Mouse (Mus musculus) spleen, adult 2 months (tissue): ENCODE measurements around the gene Pknox2. TPM values are rescaled to one million over a fixed set of nuclear protein-coding genes. Genes with fewer than 3 reads are reported as not detected.

Source experiments
- DNase-seq, 2 experiments: peaks; one replicate each; pipeline versions ENCODE4 v3.0.0 to v3.0.0-alpha.2; 2012 to 2021; ENCODE audit warnings: low spot score in 2 of 2, low read depth in 1 of 2
- H3K27ac ChIP-seq: fragments of 200-500 bp; 2 replicates; pipeline ENCODE4 v1.5.1; 2012; ENCODE audit warnings: low read length, inconsistent platforms; ENCODE audit not compliant: insufficient read depth
- H3K27me3 ChIP-seq: fragments of 200-500 bp; 2 replicates; pipeline ENCODE4 v1.6.1; 2012; ENCODE audit warnings: mild to moderate bottlenecking, moderate library complexity, low read length, inconsistent platforms; ENCODE audit not compliant: control insufficient read depth, insufficient read depth
- H3K36me3 ChIP-seq: fragments of 200-500 bp; 2 replicates; pipeline ENCODE4 v1.6.1; 2012; ENCODE audit warnings: mild to moderate bottlenecking, low read length, inconsistent platforms; ENCODE audit not compliant: control insufficient read depth, insufficient read depth
- H3K4me1 ChIP-seq: fragments of 200-500 bp; 2 replicates; pipeline ENCODE4 v1.6.1; 2011; ENCODE audit warnings: inconsistent platforms; ENCODE audit not compliant: control insufficient read depth, insufficient read depth, insufficient read length
- H3K4me3 ChIP-seq: fragments of 200-500 bp; 2 replicates; pipeline ENCODE4 v1.5.1; 2011; ENCODE audit warnings: mild to moderate bottlenecking, inconsistent platforms; ENCODE audit not compliant: insufficient read depth, insufficient read length; ENCODE audit errors: extremely low read depth
- CTCF ChIP-seq: fragments of 200-500 bp; IDR thresholded peaks from 2 replicates; pipeline ENCODE4 v1.5.1; 2011; ENCODE audit warnings: mild to moderate bottlenecking, inconsistent platforms; ENCODE audit not compliant: insufficient read depth, insufficient read length, insufficient replicate concordance; ENCODE audit errors: extremely low read depth
- POLR2A ChIP-seq: fragments of 200-500 bp; IDR thresholded peaks from 2 replicates; pipeline ENCODE4 v1.6.1; 2011; ENCODE audit warnings: low read depth, low read length, inconsistent platforms
- WGBS: fragments of 180-500 bp; shearing (Covaris S2); methylation state at CpG from one replicate; pipeline ENCODE4 v1.1.7; 2018; 5-methylcytosine and 5-hydroxymethylcytosine counted together
- polyA plus RNA-seq: library from polyadenylated mRNA; depleted of rRNA; stranded (reverse); fragments of >200 nt; gene quantifications from 2 replicates; pipeline ENCODE4 v1.2.3, GENCODE M21; 2012

Pknox2 gene
- polyA plus RNA-seq, 1 experiment = 2.9 TPM

DNA sequence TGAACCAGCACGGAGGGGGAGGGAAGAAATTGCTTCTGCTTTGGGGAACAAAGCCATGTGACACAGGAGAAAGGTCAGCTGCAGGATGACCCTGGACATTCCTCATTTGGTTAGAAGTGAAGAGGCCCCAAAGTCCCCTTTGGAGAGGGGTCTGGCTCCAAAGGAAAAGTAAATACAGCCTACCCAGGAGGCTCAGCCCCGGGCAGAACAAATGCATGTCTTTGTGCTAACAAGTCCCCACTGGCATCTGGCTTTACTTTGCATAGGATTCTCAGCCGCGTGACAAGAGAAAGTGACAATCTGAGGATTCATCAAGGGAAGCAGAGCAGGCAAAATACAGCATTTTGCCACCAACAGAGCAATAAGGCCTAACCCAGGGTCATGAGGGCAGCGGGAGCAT lies 54.1 kb downstream of the Pknox2 start:
- Histone ChIP-seq H3K4me3 (no peak overlapping the region), H3K36me3 (no peaks in the 10 kb centered on the region), H3K27ac (peak overlapping the region; percentile 32; the same call in 1 of the 2 replicates), H3K27me3 (no peaks in the 10 kb centered on the region), H3K4me1 (no peaks in the 10 kb centered on the region)
- DNase-seq = no peak
- 49% methylated on average over 5 of the region's 5 CpGs for WGBS
- TF ChIP-seq CTCF (no peak), POLR2A (no peak)

DNA sequence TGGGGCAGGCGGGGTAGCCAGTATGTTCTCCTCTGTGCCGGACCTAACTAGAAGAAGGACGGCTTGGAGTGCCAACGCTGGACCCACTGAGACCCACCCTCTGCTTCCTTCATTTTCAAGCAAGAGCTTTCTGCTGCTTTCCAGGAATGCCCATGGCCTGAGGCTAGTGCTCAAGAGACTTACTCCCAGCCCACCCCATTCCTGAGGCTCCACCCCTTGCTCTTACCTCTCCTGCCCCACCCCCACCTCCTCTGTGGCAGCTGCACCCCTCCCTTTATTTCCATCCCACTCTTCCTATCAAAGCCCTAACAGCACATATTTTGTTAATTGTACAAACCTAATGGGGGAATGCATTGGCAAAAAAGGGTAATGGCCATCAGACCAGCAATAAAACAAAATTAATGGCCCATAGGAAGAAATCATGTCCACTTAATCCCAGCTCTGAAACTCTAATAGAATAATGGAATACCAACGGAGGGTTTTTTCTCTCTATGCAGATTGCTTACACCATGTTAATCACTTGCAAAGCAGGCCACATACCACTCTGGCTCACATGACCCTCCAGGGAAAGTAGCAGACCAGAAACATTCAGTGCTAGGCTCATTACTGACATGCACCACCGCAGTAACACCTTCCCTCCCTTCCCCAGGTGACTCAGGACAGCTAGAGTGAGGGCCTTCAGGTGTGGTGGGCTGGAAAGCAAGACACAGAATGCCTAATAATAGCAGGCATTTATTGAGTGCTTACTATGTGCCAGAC lies 57.1 kb downstream of the Pknox2 start:
- Histone ChIP-seq H3K27ac (no peak overlapping the region; the same call in 1 of the 2 replicates), H3K27me3 (no peaks in the 10 kb centered on the region), H3K36me3 (no peaks in the 10 kb centered on the region), H3K4me3 (no peak overlapping the region), H3K4me1 (no peaks in the 10 kb centered on the region)
- TF ChIP-seq POLR2A = no peak
- TF ChIP-seq CTCF = no peak
- 74% methylated on average over 6 of the region's 6 CpGs for WGBS
- no peak for DNase-seq

DNA sequence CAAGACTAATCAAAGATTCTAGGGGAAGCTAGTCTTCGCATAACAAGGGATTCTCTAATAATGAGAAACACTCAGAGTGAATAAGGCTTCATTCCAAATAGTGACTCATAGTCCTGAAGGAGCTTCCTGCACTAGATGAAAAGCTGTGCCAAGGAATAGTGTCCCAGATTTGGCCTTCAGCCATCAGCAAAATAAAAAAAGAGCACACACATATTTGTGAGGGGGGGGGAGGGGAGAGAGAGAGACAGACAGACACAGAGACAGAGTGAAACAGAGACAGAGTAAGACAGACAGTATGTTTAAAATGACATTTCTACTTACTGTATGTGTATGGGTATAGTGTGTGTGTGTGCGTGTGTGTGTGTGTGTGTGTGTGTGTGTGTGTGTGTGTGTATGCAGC lies 61.8 kb downstream of the Pknox2 start:
- Histone ChIP-seq H3K36me3 (no peaks in the 10 kb centered on the region), H3K4me3 (no peak overlapping the region), H3K27me3 (no peaks in the 10 kb centered on the region; the same call in 1 of the 2 replicates), H3K4me1 (no peaks in the 10 kb centered on the region; the same call in 1 of the 2 replicates), H3K27ac (no peak overlapping the region)
- no peak for DNase-seq
- TF ChIP-seq CTCF (no peak), POLR2A (no peak)
- WGBS = 78% methylated on average over 2 of the region's 2 CpGs

DNA sequence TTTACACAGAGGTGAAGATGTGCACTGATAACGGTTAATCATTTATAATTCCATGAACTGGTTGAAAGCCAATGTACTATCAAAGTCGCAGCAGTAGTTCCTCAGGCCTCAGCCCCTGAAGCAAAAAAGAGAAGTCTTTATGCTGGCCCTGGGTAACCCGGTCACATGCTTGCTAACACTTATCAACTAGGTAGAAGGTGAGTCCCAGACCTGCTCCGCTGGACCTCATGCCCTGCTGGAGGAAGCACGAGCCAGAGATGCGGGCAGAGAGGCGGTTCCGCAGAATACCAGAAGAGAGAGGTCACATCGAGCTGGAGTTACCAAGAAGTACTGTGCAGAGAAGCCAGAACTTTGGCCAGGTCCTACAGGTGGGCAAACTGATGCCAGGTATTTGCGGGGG lies 65.0 kb downstream of the Pknox2 start:
- no peak overlapping the region for H3K27ac ChIP-seq
- H3K4me1 ChIP-seq = no peaks in the 10 kb centered on the region; the same call in 1 of the 2 replicates
- WGBS = 90% methylated on average over 10 of the region's 10 CpGs
- no peak for DNase-seq
- no peaks in the 10 kb centered on the region; the same call in 1 of the 2 replicates for H3K27me3 ChIP-seq
- TF ChIP-seq CTCF = no peak
- no peak for TF ChIP-seq POLR2A
- H3K4me3 ChIP-seq = no peak overlapping the region
- no peaks in the 10 kb centered on the region for H3K36me3 ChIP-seq

DNA sequence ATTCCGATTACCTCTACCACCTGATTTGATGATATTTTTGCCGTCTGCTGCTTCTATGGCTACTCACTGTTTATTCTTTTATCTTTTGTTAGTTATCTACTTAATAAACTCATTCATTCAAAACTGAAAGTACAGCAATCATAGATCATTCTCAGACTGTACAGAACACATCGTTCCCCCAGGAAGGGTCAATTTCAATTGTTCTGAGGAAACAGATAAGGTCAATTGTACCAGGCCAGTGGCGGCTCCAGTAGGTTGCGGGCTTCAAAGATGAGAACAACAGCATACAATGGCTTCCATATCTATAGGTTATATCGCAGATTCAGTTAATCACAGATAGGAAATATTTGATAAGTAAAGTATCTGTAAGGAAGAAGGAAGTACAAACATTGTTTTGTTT lies 66.9 kb downstream of the Pknox2 start:
- no peaks in the 10 kb centered on the region for H3K36me3 ChIP-seq
- no peak overlapping the region for H3K4me3 ChIP-seq
- H3K27ac ChIP-seq = no peak overlapping the region
- H3K4me1 ChIP-seq = no peaks in the 10 kb centered on the region; the same call in 1 of the 2 replicates
- DNase-seq = no peak
- no peaks in the 10 kb centered on the region; the same call in 1 of the 2 replicates for H3K27me3 ChIP-seq
- 81% methylated on average over 6 of the region's 6 CpGs for WGBS
- TF ChIP-seq POLR2A = no peak
- TF ChIP-seq CTCF = no peak

DNA sequence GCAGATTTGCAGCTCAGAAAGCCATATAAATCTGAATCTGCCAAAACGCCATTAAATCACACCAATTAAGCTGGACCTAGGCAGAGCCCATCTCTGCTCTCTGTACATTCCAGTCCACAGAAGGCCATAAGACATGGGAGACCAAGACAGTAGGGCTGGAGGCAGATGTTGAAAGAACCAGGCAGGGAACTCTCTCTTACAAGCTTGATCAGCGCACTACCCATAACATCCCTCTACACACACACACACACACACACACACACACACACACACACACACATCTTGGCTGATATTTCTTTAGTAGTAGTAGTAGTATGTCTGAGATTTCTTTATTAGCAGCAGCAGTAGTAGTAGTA lies 70.2 kb downstream of the Pknox2 start:
- Histone ChIP-seq H3K4me1 (no peaks in the 10 kb centered on the region), H3K27me3 (no peaks in the 10 kb centered on the region), H3K36me3 (no peaks in the 10 kb centered on the region), H3K4me3 (no peak overlapping the region), H3K27ac (no peak overlapping the region)
- WGBS = 88% methylated on average over 2 of the region's 2 CpGs
- TF ChIP-seq POLR2A = no peak
- no peak for TF ChIP-seq CTCF
- no peak for DNase-seq

DNA sequence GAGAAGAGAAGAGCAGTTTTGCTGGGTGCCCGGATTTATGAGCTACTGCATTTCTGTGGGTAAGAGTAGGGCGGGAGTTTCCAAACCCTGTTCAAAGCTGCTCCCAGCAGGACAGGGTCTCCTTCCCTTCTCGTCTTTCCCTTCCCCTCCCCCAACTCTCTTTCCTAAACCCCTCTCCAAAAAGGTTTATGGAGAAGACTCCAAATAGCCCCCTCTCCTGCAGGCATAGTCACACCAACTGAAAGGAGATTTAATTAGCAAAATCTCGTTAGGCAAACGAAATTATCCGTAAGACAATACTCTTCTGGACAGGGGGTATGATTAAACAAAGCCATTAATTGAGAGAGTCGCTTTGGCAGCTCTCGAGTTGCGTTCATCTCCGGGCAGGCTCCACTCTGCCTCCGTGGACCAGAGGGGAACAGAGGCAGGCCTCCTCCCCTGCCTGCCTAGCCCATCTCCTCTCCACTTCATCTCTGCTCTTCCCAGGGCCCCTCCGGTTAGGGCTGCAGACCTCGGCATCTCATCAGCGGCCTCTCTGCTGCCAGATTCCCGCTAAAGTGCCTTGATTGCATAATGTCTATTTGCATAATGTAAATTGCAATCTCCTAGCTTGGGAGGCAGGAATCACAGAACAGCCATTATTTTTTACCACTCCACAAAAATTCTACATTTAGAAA lies 70.7 kb downstream of the Pknox2 start:
- DNase-seq = no peak
- Histone ChIP-seq H3K36me3 (no peaks in the 10 kb centered on the region), H3K27ac (no peak overlapping the region), H3K4me1 (no peaks in the 10 kb centered on the region), H3K4me3 (no peak overlapping the region), H3K27me3 (no peaks in the 10 kb centered on the region)
- 40% methylated on average over 15 of the region's 15 CpGs for WGBS
- TF ChIP-seq POLR2A = no peak
- no peak for TF ChIP-seq CTCF
